Mouse (Mus musculus) stomach, embryonic 14.5 days (tissue): ENCODE results near the gene Gm128. TPM values are rescaled to one million over a fixed set of nuclear protein-coding genes. Genes with fewer than 3 reads are reported as not detected.
"Not testable (repeated sequence)": the region's sequence is repeated elsewhere in the genome, so short reads cannot be mapped to it uniquely, and the experiment has no call there.

Source experiments
- ATAC-seq: fragments of 200-750 bp; cut with Nextera tagmentation; 2 replicates; pipeline ENCODE4 v1.8.0; 2017; ENCODE audit warnings: low read depth, moderate TSS enrichment; ENCODE audit not compliant: insufficient number of reproducible peaks, insufficient read depth, low FRiP score
- H3K27ac ChIP-seq: fragments of 300-500 bp; sonication (generic); 2 replicates; pipeline ENCODE4 v1.5.1; 2014; ENCODE audit warnings: mild to moderate bottlenecking, low read length, moderate library complexity, mixed read lengths
- H3K27me3 ChIP-seq: fragments of 300-500 bp; sonication (generic); 2 replicates; pipeline ENCODE4 v1.6.1; 2014; ENCODE audit warnings: low read length, control low read depth, mixed read lengths; ENCODE audit not compliant: control insufficient read depth, insufficient read depth
- H3K36me3 ChIP-seq: fragments of 300-500 bp; sonication (generic); 2 replicates; pipeline ENCODE4 v1.6.1; 2014; ENCODE audit warnings: mild to moderate bottlenecking, control low read depth, low read length, moderate library complexity, mixed read lengths; ENCODE audit not compliant: control insufficient read depth, insufficient read depth
- H3K4me1 ChIP-seq: fragments of 300-500 bp; sonication (generic); 2 replicates; pipeline ENCODE4 v1.6.1; 2014; ENCODE audit warnings: low read length, control low read depth, mixed read lengths; ENCODE audit not compliant: control insufficient read depth, insufficient read depth
- H3K4me2 ChIP-seq: fragments of 300-500 bp; sonication (generic); replicated peaks from 2 replicates; pipeline ENCODE4 v1.6.1; 2014; ENCODE audit warnings: low read depth, low read length, control low read depth
- H3K4me3 ChIP-seq: fragments of 300-500 bp; sonication (generic); 2 replicates; pipeline ENCODE4 v1.5.1; 2014; ENCODE audit warnings: low read depth, low read length, control low read depth
- H3K9ac ChIP-seq: fragments of 300-500 bp; sonication (generic); replicated peaks from 2 replicates; pipeline ENCODE4 v1.6.1; 2014; ENCODE audit warnings: low read depth, mild to moderate bottlenecking, control low read depth, low read length, moderate library complexity, mixed read lengths
- H3K9me3 ChIP-seq: fragments of 300-500 bp; sonication (generic); 2 replicates; pipeline ENCODE4 v1.6.1; 2016; ENCODE audit warnings: low read depth, low read length, control low read depth; ENCODE audit not compliant: control insufficient read depth
- WGBS: fragments of 180-500 bp; shearing (Covaris S2); extraction: QIAGEN DNeasy Blood & Tissue Kit; methylation state at CpG from one replicate; pipeline ENCODE4 v1.1.7; 2014; 5-methylcytosine and 5-hydroxymethylcytosine counted together
- polyA plus RNA-seq: library from polyadenylated mRNA; unstranded; fragments of >200 nt; fragmentation: Nextera tagmentation; extraction: Ambion mirVana; gene quantifications from 2 replicates; pipeline ENCODE4 v1.2.1, GENCODE M21; 2014

The Gm128 gene
- polyA plus RNA-seq, 1 experiment from 2014 or later, result 0.71 TPM

DNA sequence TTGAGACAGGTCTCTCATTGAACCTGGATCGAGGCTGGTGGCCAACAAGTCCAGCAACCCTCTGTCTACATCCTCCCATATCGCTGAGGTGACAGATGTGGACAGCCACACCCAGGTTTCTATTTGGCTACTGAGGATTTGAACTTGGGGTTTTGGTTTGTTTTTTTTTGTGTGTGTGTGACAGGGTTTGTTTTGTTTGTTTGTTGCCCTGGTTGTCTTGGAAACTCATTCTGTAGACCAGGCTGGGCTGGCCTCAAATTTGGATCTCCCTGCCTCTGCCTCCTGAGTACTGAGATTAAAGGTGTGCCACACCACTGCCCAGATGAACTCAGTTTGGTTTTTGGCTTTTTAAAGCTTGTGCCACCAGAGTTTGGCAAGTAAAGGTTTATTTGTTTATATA lies 18.4 kb downstream of the Gm128 start:
- no peak for ATAC-seq
- no peaks in the 10 kb centered on the region for H3K9me3 ChIP-seq
- WGBS, result 85% methylated on average over 2 of the region's 2 CpGs
- H3K36me3 ChIP-seq, result peaks cover 31% of the 10 kb centered on the region
- H3K9ac ChIP-seq, result no peak overlapping the region
- H3K27me3 ChIP-seq, result no peaks in the 10 kb centered on the region
- peaks cover 10% of the 10 kb centered on the region for H3K4me1 ChIP-seq
- no peak overlapping the region for H3K4me3 ChIP-seq
- no peak overlapping the region for H3K4me2 ChIP-seq
- H3K27ac ChIP-seq, result no peak overlapping the region

- H3K9ac ChIP-seq, result peak overlapping the region; percentile 83; the same call in 1 of the 2 replicates
- peak overlapping the region; percentile 51 for H3K4me2 ChIP-seq
- peak overlapping the region; percentile 99 for H3K27ac ChIP-seq
- no peaks in the 10 kb centered on the region for H3K9me3 ChIP-seq
- peaks cover 27% of the 10 kb centered on the region for H3K36me3 ChIP-seq
- ATAC-seq, result no peak
- peaks cover 6% of the 10 kb centered on the region; the same call in 1 of the 2 replicates for H3K4me1 ChIP-seq
- peak overlapping the region; percentile 60 for H3K4me3 ChIP-seq
- WGBS, result 74% methylated on average over 6 of the region's 6 CpGs
- no peaks in the 10 kb centered on the region for H3K27me3 ChIP-seq
Observed at GRCm38 (mm10) chr3:95218466-95219137, 22.8 kb downstream of the Gm128 start.

GRCm38 (mm10) chr3:95217255-95218134 lies 23.9 kb downstream of the Gm128 start, which contains the start of gene Gabpb2:
Gabpb2 (minus strand) TSS chr3:95217916.
- Histone ChIP-seq H3K4me3 (peak within 1 kb of the TSS; percentile 60), H3K27me3 (no peaks in the 10 kb centered on the region), H3K4me1 (peaks cover 6% of the 10 kb centered on the region; the same call in 1 of the 2 replicates), H3K9ac (peak within 1 kb of the TSS; percentile 83), H3K9me3 (no peaks in the 10 kb centered on the region), H3K36me3 (peaks cover 22% of the 10 kb centered on the region), H3K27ac (peak within 1 kb of the TSS; percentile 99), H3K4me2 (peak within 1 kb of the TSS; percentile 51)
- peak; percentile 90 for ATAC-seq
- under 1% methylated on average over 55 of the region's 56 CpGs for WGBS

DNA sequence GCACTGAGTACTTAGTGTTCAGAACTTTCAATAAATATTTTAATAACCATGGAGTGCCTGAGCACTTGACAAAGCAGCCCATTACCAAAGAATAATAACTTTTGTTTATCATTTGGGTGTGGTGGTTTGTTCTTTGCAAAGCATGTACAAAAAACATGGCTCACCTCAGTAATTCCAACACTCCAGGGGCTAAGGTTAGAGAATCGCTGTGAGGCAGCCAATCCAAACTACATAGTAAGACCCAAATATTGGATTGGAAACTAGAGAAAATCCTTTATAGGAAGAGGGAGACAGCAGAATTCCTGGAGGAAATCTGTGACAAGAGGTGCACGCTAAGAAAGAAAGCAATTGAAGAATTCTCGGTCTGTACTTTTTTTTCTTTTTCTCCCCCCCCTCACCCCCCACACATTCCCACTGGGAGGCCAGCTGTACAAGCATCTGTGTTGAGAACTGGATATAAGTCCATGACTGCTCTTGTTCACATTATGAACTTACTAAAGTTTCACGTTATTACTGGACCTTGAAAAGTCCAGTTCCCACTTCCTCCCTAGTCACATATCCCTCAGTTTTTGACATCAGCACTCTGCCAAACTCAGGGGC lies 24.6 kb downstream of the Gm128 start:
- peak; percentile 17 for ATAC-seq
- H3K4me2 ChIP-seq, result peak overlapping the region; percentile 51
- 11% methylated on average over 4 of the region's 4 CpGs for WGBS

GRCm38 (mm10) chr3:95213609-95213975 lies 27.8 kb downstream of the Gm128 start:
- H3K9me3 ChIP-seq, result no peaks in the 10 kb centered on the region
- no peak overlapping the region for H3K9ac ChIP-seq
- H3K36me3 ChIP-seq, result peaks cover 13% of the 10 kb centered on the region; the same call in 1 of the 2 replicates
- no peaks in the 10 kb centered on the region for H3K27me3 ChIP-seq
- H3K27ac ChIP-seq, result no peak overlapping the region
- no peak overlapping the region for H3K4me3 ChIP-seq
- 94% methylated on average over 1 of the region's 1 CpGs for WGBS
- H3K4me2 ChIP-seq, result no peak overlapping the region
- H3K4me1 ChIP-seq, result peaks cover 6% of the 10 kb centered on the region; the same call in 1 of the 2 replicates
- ATAC-seq, result no peak

More for the DNA sequence above, 24.6 kb downstream of the Gm128 start:
- no peaks in the 10 kb centered on the region for H3K9me3 ChIP-seq
- no peaks in the 10 kb centered on the region for H3K27me3 ChIP-seq
- H3K27ac ChIP-seq, result peak overlapping the region; percentile 99
- 0 out of 2 replicates have a peak overlapping the region, but pooled peaks have one; percentile 83 for H3K9ac ChIP-seq
- H3K36me3 ChIP-seq, result peaks cover 19% of the 10 kb centered on the region
- peak overlapping the region; percentile 60 for H3K4me3 ChIP-seq
- H3K4me1 ChIP-seq, result peaks cover 6% of the 10 kb centered on the region; the same call in 1 of the 2 replicates

DNA sequence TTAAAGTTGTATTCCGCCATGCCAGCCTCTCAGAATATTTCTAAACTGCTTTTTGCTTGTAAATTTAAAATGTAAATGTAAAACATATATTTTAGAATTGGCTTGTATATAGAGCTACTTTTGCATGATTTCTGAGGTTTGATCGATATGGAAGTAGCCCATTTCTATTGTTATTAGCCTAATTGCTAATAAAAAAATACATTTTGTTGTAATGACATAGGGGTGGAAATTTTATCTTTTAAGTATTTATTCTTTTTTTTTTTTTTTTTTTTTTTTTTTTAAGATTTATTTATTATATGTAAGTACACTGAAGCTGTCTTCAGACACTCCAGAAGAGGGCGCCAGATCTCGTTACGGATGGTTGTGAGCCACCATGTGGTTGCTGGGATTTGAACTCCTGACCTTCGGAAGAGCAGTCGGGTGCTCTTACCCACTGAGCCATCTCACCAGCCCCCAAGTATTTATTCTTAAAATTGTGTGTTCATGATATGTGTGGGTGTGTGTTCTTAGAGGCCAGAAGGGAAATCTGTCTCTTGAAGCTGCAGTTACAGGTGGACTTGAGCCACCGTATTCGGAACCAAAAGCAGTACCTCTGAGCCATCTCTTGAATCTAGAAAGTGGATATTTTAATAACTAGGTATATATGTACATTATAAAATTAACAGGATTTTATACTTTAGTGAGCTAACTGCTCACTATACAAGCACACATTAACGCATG lies 28.3 kb downstream of the Gm128 start:
- H3K27ac ChIP-seq, H3K4me3 ChIP-seq, ATAC-seq, H3K9ac ChIP-seq, H3K4me1 ChIP-seq, H3K9me3 ChIP-seq, H3K27me3 ChIP-seq, H3K4me2 ChIP-seq: not testable (repeated sequence)
- 95% methylated on average over 7 of the region's 10 CpGs for WGBS
- H3K36me3 ChIP-seq, result peaks cover 15% of the 10 kb centered on the region

DNA sequence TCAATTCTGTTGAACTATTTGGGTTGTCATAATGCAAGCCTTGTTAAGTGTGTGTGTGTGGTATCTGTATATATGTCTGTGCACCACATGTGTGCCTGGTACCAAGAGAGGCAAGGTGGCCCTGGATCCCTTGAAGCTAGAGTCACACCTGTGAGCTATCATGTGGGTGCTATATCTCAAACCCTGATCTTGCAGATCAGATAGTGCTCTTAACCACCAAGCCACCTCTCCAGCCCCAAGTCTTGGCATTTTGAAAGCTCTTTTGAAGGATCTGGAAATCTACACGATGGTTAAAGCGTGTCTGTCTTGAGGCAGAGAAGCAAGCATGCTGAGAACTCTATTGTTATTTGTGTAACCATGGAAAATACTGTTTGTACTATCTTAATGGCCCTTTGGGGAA lies 30.8 kb downstream of the Gm128 start:
- Histone ChIP-seq H3K36me3 (peaks cover 21% of the 10 kb centered on the region), H3K9ac (no peak overlapping the region), H3K27ac (no peak overlapping the region), H3K27me3 (no peaks in the 10 kb centered on the region), H3K4me3 (no peak overlapping the region), H3K4me2 (no peak overlapping the region), H3K4me1 (no peaks in the 10 kb centered on the region), H3K9me3 (no peaks in the 10 kb centered on the region)
- WGBS, result 82% methylated on average over 2 of the region's 2 CpGs
- ATAC-seq, result no peak

- Histone ChIP-seq H3K4me1 (no peaks in the 10 kb centered on the region), H3K9me3 (no peaks in the 10 kb centered on the region), H3K27ac (no peak overlapping the region), H3K36me3 (peaks cover 41% of the 10 kb centered on the region), H3K27me3 (no peaks in the 10 kb centered on the region), H3K4me2 (no peak overlapping the region), H3K4me3 (no peak overlapping the region), H3K9ac (no peak overlapping the region)
- no peak for ATAC-seq
- 80% methylated on average over 4 of the region's 4 CpGs for WGBS
Observed at GRCm38 (mm10) chr3:95208286-95208685, 33.1 kb downstream of the Gm128 start.
